Mouse (Mus musculus): ENCODE data around the gene H2-DMb2.

DNA sequence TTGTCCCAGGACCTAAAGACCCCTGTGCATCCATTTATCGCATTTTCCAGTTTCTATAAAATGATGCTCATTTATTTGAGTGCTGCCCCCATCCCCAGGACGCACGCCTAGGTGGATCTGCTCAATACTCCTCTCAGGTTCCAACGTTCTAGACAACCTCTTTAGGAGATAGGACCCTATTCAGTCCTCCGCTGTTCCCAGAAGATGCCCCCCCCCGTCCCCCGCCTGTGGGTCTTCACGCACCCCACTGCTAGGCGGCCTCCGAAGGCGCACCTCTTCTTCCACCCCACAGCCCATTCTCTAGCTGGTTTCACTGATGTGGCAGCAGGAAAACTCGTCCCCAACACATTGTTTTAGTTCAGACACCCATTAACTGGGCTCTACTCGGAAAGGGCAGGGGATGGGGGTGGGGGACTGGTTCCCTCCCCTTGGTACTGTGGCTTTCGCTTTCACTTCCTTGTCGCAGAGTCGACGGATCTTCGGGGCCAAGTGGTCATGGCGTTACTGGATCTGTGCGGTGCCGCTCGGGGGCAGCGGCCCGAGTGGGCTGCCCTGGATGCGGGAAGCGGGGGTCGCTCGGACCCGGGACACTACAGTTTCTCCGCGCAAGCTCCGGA, 54.9 kb downstream of the H2-DMb2 start:
- TF ChIP-seq CTCF (conservative IDR thresholded peaks at IDR 0.05; ENCODE audit: low read length) = no peak
- no peak for TF ChIP-seq NANOG (IDR thresholded peaks at IDR 0.05; ENCODE audit: borderline replicate concordance, low read length)
- TF ChIP-seq POU5F1 (IDR thresholded peaks at IDR 0.05; ENCODE audit: borderline replicate concordance, low read length) = no peak
